Mouse (Mus musculus) olfactory bulb, adult 2 months (tissue): ENCODE results near the gene Dusp16. TPM values are rescaled to one million over a fixed set of nuclear protein-coding genes. Genes with fewer than 3 reads are reported as not detected.

Source experiments
- H3K27ac ChIP-seq: fragments of 200-500 bp; 2 replicates; pipeline ENCODE4 v1.5.1; 2012; ENCODE audit warnings: low read depth, low read length; ENCODE audit not compliant: insufficient read depth
- H3K4me1 ChIP-seq: fragments of 200-500 bp; 2 replicates; pipeline ENCODE4 v1.6.1; 2012; ENCODE audit warnings: low read length; ENCODE audit not compliant: control insufficient read depth, insufficient read depth
- H3K4me3 ChIP-seq: fragments of 200-500 bp; 2 replicates; pipeline ENCODE4 v1.5.1; 2012; ENCODE audit warnings: mild to moderate bottlenecking, low read depth, low read length, moderate library complexity; ENCODE audit not compliant: insufficient read depth
- CTCF ChIP-seq: fragments of 200-500 bp; IDR thresholded peaks from 2 replicates; pipeline ENCODE4 v1.5.1; 2012; ENCODE audit warnings: low read depth, mild to moderate bottlenecking, low read length, moderate library complexity; ENCODE audit not compliant: insufficient read depth
- POLR2A ChIP-seq: fragments of 200-500 bp; IDR thresholded peaks from 2 replicates; pipeline ENCODE4 v1.6.1; 2012; ENCODE audit warnings: mild to moderate bottlenecking, low read depth, low read length, moderate library complexity; ENCODE audit not compliant: insufficient read depth
- WGBS: fragments of 180-500 bp; shearing (Covaris S2); methylation state at CpG from one replicate; pipeline ENCODE4 v1.1.7; 2018; 5-methylcytosine and 5-hydroxymethylcytosine counted together
- polyA plus RNA-seq: library from polyadenylated mRNA; stranded (reverse); fragments of >200 nt; gene quantifications from 2 replicates; pipeline ENCODE4 v1.2.4, GENCODE M21; 2012; ENCODE audit warnings: low replicate concordance; ENCODE audit not compliant: missing spikeins, insufficient read depth, insufficient read length

The Dusp16 gene
- polyA plus RNA-seq, 1 experiment = not detected

DNA sequence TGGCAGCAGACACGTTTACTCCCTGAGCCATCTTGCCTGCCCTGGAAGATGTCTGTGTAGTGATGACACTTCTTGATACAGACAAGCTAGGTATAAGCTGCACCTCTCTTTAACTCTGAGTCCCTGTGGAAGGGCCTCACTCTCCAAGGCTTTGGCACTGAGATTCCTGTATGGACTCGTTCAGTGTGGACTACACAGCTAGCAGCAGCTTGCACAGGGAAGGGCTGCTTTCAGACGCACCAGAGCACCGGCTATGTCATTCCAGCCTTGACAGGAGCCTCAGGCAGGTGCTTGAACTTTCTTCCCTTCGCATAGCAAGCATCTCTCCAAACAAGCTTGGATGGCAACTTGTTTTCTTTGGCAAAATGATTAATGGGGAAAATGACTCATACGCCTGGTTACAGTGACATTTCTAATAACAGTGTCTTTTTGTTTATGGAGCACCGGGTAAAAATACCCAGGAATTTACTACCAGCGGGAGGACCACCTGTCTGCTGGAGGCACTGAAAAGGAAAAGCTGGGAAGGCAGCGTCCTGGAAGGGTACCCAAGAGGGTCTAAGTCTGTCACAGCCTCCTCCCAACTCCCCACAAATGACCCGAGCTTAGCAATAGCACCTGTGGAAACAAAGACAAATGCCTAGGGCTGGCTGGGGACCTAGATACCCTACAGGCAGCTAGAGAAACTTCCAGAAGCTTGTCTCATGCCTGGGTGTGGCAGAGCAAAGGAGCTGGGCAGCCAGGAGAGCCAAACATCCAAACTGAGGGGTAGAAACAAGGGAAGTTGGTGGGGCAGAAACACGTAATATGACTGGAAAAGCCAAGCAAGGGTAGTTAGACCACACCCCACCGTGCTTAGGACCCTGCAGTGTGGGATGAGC lies 24.9 kb upstream of the Dusp16 start:
- no peak for TF ChIP-seq POLR2A
- no peak for TF ChIP-seq CTCF
- peak overlapping the region; percentile 82 for H3K27ac ChIP-seq
- no peak overlapping the region for H3K4me3 ChIP-seq
- WGBS = 49% methylated on average over 12 of the region's 12 CpGs
- H3K4me1 ChIP-seq = peaks cover 10% of the 10 kb centered on the region

DNA sequence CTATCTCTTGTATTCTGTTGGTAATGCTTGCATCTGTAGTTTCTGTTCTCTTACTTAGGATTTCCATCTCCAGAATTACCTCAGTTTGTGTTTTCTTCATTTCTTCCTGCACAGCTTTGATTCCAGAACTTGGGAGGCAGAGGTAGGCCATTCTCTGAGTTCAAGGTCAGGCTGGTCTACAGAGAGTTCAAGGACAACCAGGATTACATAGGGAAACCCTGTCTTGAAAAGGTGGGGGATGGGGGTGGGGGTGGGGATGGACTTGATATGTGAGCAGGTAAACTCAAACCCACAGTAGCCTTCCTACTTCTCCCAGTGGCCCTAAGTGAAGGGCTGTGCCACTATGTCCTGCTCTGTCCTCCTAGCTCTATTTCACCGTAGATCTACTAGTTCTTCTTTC lies 20.6 kb upstream of the Dusp16 start:
- TF ChIP-seq POLR2A = no peak
- no peak for TF ChIP-seq CTCF
- no peak overlapping the region for H3K4me3 ChIP-seq
- 94% methylated on average over 1 of the region's 1 CpGs for WGBS
- no peak overlapping the region for H3K27ac ChIP-seq
- H3K4me1 ChIP-seq = peaks cover 10% of the 10 kb centered on the region

DNA sequence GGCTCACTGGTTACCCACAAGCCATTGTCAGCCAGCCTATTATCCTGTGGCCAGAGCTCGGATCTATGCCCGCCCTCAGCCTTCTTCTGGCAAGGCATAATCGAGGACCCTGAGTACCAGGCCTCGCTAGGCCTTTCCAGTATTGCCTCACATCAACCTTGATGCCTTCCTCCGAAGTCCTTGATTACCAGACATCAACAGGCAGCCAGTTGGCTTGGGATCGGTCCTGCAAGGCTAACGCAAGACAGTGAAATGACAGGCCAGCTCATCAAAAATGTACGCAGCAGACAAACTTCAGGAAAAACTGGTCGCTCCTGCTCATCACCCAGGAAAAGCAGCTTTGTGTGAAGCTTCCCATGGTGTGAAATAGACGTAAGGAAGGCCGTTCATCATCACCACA lies 15.4 kb upstream of the Dusp16 start:
- 94% methylated on average over 11 of the region's 11 CpGs for WGBS
- no peaks in the 10 kb centered on the region for H3K4me1 ChIP-seq
- TF ChIP-seq CTCF (no peak), POLR2A (no peak)
- H3K4me3 ChIP-seq = no peak overlapping the region
- H3K27ac ChIP-seq = no peak overlapping the region

DNA sequence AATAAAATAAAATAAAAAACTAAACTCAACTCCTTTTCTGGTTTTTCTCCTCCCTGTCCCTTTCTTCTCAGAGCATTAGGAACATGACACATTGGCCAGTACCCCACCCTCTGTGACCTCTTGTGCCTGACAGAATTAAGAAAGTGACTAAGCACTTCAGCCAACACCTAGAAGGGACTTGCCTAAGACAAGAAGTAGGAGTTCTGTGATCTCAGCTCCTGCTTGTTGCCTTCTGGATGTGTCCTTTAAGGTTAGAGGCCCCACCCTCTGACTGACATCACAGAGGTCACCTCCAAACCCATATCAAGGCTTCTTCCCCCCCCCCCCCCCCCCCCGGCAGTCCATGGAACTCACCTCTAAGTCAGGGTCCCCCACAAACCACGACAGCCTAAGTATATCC lies 14.7 kb upstream of the Dusp16 start:
- WGBS = 60% methylated on average over 2 of the region's 2 CpGs
- Histone ChIP-seq H3K4me3 (no peak overlapping the region), H3K27ac (no peak overlapping the region), H3K4me1 (no peaks in the 10 kb centered on the region)
- TF ChIP-seq POLR2A (no peak), CTCF (no peak)

DNA sequence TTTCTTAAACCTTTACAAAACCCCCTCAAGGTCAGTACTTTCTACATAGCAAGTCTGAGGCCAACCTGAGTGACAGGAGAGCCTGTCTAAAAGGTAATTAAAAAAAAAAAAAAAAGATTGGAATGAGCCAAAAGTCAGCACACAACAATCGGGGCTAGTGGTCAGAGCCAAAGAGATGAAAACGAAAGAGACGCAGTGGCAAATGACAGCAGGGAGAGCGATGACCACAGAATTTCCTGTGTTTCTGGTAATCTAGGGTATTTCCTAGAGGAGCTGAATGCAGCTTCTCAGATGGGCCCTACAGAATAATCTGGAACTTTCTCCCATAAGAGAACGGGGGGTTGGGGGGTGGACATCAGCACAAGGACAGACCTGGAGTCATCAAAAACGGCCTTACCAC lies 13.7 kb upstream of the Dusp16 start:
- no peak overlapping the region for H3K4me3 ChIP-seq
- WGBS = 90% methylated on average over 6 of the region's 6 CpGs
- H3K4me1 ChIP-seq = no peaks in the 10 kb centered on the region
- no peak for TF ChIP-seq POLR2A
- no peak for TF ChIP-seq CTCF
- no peak overlapping the region for H3K27ac ChIP-seq

DNA sequence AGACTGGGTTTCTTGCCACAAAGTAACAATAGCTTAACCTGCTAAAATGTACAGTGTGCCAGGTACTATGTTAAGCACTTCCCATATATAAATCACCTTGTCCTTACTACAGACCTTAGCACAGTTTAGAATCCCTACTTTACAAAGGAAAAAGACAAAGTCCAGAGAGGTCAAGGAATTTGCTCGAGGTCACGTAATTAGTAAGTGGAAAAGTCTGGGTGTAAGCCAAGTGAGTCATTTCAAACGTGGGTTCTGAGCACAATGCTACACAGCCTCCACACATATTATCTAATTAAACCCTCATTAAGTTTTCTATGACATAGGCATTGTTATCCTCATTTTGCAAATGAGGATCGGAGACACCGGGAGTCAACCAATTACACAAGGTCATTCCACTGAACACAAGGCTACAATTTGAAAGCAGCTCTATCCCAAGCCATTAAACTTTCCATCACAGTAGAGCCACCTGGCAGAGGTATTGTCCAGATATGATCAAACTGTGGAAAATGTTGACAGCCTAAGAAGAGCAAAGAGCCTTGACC lies 12.4 kb upstream of the Dusp16 start:
- H3K4me3 ChIP-seq = no peak overlapping the region
- TF ChIP-seq CTCF (no peak), POLR2A (no peak)
- WGBS = 32% methylated on average over 5 of the region's 5 CpGs
- no peaks in the 10 kb centered on the region for H3K4me1 ChIP-seq
- H3K27ac ChIP-seq = no peak overlapping the region

DNA sequence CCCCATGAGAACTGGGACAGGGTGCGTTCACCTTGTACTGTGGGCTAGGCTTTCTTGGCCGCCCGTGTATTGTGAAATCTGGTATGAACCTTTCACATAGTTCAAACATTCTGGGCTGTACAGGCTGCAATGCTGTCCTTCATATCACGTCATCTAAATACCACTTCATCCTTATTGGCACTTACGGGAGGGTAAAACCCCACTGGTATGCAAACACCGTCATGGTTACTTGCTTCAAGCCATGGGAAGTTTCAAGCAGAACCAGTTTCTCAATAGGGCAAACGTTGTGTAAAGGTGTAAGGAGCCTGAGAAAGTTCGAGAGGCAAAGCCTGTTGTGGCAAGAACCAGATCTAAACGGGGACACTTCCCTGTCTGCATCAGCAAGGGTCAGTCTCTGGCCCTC lies 10.2 kb upstream of the Dusp16 start:
- Histone ChIP-seq H3K27ac (no peak overlapping the region), H3K4me1 (no peaks in the 10 kb centered on the region), H3K4me3 (no peak overlapping the region)
- no peak for TF ChIP-seq POLR2A
- no peak for TF ChIP-seq CTCF
- 88% methylated on average over 9 of the region's 9 CpGs for WGBS

DNA sequence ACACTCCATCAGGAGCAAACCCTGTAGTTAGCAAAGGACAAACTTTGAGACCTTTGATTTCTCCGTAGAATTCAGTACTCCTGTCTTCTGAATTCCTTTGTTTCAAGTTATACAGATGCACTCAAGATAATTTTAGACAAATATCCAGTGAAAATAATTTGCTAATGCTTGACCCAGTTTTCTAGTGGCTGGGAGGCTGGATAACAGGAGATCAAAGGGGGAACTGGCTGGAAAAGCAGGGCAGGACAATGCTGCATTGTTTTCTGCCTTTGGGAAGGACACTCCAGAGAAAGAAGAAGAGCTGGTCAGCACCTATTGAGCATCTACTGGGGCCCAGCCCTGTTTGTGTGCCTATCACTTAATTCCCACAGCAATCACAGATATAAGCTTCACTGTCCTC lies 9.1 kb upstream of the Dusp16 start:
- Histone ChIP-seq H3K27ac (no peak overlapping the region), H3K4me1 (no peaks in the 10 kb centered on the region), H3K4me3 (no peak overlapping the region)
- WGBS = 82% methylated on average over 1 of the region's 1 CpGs
- no peak for TF ChIP-seq CTCF
- TF ChIP-seq POLR2A = no peak

DNA sequence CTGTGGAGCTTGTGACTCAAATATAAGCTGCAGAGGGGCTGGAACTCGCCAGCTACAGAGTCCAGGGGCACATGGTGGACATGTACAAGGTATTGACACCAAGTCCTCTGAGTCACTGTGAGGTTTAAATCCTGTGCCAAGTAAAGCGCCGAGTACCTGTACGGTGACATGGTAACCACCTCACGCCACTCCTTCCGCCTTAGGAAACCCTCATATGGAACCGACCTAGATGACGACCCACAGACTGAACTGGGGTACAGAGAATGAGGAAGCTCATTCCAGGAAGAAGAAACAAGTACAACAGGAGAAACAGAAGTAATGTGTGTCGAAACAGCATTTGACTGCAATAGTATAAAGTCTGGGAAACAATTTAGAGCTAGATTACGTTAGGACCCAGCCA lies 3.9 kb upstream of the Dusp16 start:
- Histone ChIP-seq H3K27ac (no peak overlapping the region), H3K4me1 (peaks cover 9% of the 10 kb centered on the region), H3K4me3 (no peak overlapping the region)
- 94% methylated on average over 10 of the region's 10 CpGs for WGBS
- TF ChIP-seq CTCF (no peak), POLR2A (no peak)
